Mouse (Mus musculus): ENCODE measurements around the gene Aldh3a1.
"Not testable (repeated sequence)": the region's sequence is repeated elsewhere in the genome, so short reads cannot be mapped to it uniquely, and the experiment has no call there.

The Aldh3a1 gene

DNA sequence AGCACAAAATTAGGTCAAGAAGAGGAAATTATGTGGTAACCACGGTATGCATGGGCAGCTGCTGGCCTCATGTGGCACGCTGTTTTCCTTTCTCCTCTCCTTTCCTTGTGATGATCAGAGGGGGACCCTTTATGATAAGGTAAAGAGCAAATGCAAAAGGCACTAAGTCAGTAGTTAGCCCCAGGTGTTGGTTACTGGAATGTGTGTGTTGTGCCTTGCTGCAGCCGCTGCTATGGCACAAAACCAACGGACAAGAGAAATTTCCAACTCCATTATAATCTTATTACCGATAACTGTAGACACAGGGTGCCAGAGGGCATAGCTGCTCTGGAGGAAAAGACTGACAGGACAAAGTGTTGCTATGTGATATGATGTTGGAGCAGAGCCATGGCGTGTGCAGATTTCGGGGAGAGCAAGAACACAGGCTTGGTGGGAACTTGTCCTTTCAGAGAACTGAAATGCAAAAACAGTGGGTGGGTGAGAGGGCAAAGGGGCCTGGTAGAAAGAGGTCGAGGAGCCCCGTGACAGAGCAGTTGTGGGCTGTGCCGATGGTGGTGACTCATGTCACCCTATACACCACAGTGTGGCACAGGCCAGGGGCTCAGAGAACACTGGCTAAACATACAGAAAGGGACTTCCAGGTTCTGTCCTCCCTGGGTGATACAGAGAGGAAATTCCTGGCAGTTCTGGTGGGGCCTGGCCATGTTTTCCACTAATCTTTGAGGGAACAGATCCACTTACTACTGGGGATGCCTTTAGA is at the start of gene Aldh3a1:
Aldh3a1 (plus strand) TSS at position 51 of the 760 bp plus-strand sequence.
- DNase-seq (ENCODE audit: low spot score), result no peak

DNA sequence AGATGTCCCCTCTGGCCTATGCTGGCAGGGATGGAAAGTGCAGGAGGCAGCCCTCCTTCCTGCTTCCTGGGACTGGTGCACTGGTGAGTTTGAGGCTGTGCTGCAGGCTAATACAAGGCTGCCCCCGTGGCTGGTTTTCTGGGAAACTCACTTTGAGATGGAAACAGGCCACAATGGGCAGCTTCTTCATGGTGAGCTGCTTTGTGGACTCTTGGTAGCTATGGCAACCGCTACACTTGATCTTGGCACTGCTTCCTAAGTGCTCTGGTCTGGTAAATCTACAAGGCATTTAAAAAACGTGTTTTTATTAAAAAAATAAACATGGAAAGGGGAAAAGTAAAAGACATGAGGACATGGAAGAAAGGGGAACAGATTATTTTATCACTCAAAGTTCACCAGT is 49.2 kb upstream of the Aldh3a1 start:
- DNase-seq (ENCODE audit: low spot score), result no peak

DNA sequence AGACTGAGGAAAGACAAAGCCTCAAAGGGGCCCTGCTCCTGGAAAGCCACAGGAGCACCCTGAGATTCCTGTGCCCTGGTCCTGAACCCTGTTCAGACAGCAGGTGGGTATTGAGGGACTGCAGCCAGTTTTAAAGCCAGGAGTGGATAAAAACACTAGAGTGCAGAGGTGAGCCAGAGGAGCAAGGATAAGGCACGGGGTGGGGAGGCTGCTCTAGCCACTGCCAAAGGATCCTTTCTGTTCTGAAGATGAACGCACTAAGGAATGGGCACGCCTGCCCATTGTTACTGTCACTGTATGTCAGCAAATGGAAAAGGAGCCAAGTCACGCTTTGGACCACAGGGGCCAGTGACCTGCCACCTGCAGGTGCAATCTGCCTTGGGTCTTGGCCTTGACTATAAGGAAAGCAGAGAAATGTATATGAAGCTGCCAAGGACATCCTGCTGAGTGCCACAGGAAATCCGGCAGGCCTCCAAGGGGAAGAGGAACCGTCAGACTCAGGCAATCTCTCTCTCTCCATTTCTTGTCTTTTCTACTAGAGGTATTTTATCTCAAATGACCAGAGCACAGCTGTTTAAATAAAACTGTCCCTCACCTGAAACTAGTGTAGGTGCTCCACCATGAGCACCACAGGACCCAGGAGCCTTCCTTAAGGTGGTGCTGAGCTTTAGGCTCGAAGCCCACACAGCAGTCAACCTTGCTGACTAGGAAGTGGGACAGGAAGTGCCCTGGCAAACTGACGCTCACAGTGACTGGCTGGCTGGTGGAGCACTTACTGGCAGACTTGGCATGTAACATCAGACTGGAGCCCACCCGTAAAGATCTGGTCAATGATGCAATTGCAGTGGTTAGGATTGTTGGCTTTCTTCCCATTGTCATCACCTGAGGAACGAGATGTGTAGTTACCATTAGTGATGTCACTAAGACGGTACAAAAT is 47.3 kb upstream of the Aldh3a1 start:
- DNase-seq (ENCODE audit: low spot score), result no peak

DNA sequence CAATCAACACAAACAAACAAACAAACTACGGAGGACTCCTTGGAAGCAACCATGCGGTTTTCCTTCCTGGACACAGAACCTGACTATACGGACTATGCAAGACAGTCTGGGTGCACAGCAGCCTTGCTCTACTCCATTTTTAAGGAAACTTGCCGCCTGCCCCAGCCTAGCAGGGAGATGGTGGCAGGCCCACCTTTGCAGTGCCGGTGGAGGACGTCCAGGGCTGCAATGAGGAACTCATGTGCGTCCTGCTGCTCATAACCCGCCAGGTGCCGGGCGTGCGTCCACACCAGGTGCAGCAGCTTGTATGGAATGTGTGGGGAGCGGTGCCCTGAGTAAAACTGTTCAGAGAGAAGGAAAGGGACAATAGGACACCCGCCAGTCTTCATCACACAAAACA is 46.2 kb upstream of the Aldh3a1 start:
- DNase-seq (ENCODE audit: low spot score), result no peak

DNA sequence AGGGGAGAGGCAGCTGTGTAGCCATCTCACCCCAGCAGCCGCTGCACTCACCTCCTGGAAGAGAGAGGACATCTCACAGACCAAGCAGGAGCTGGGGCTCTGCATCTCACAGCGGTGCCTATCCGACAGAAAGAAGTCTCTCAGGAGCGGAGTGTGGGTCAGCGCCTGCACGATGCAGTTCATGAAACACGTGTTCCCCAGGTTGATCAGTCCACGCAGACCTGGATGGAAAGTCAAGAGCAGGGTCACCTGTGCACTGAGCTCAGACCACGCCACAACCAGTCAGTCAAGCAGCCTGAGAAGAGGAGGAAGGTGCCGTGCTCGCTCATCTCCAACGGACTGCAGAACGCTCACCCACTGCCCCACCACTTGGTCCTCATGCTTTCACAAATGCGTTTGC is 44.6 kb upstream of the Aldh3a1 start:
- DNase-seq (ENCODE audit: low spot score), result no peak

DNA sequence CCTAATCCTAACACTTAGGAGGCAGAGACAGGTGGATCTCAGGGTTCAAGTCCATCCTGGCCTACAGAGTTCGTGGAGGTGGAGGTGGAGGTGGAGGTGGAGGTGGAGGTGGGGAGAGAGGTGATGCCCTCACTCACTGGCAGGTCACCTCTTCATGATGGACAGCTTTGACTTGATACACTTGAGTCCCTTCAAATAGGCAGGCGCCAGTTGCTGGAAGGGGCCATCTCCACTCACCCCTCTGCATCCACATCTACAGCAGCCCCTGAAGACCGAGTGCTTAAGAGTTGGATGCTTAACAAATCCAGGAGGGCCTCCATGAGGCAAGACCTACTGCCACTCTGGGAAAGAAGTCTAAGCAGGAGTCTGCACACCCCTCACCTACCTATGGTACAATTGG is 44.0 kb upstream of the Aldh3a1 start:
- no peak for DNase-seq (ENCODE audit: low spot score)

DNA sequence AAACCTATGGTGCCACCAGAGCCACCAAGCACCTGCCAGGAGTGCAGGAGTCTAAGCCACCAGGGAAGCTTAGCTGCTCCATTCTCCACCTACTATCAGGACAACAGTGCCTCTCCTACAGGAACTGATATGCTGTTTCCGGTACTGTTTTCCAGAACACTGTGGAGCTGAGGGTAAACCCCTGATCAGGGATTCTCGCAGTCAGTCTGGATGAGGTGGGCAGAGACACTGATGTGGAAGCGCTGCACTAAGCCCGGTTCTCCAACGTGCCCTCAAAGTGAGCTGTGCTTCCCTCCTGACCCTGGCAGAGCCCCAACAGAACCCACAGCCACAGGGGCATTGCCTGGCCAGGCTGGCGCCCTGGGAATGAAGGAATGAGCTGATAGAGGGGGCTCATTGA is 43.0 kb upstream of the Aldh3a1 start:
- DNase-seq (ENCODE audit: low spot score), result no peak

DNA sequence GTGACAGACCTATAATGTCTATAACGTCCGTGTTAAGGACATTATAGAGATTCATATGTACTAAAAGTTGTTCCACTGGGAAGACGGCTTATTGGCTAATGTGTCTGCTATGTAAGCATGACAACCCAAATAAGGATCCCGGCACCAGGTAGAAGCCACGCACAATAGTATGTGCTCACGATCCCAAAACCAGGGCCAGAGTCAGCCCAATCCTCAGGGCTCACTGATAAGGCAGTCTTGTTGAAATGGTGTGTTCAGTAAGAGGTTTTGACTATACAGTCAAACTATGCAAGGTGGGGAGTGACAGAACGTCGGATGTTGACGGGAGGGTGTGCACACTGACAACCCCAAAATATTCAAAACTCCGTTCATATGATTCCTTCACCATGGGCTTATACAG is 42.5 kb upstream of the Aldh3a1 start:
- no peak for DNase-seq (ENCODE audit: low spot score)

DNA sequence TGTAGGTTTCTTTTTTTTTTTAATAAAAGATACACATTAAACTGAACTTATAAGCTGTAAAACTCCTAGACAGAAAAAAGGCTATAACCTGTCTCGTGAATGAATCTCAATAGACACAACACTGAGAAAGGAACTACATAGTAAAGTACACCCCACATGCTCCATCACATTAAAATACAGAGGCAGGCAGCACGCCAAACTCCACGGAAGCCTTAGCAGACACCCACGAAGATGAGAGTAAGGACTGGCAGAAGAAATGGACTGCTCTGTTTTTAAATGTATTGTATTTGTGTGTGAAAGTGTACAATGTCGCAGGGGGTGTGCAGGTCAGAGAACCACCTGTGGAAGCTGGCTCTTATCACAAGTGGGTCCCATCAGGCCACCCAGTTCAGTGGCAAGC is 37.2 kb upstream of the Aldh3a1 start:
- no peak for DNase-seq (ENCODE audit: low spot score)

DNA sequence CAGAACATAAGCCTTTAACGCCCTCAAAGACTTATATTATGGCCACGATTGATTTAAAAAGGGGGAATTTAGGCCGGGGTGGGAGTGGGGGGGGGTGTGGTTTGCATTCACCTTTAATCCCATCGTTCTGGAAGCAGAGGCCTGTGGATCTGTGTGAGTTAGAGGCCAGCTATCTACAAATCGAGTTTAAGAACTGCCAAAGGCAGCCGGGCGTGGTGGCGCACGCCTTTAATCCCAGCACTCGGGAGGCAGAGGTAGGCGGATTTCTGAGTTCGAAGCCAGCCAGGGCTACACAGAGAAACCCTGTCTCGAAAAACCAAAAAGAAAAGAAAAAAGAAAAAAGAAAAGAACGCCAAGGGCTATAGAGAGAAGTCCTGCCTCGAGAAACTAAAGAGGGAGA is 33.9 kb upstream of the Aldh3a1 start:
- not testable (repeated sequence) for DNase-seq (ENCODE audit: low spot score)

DNA sequence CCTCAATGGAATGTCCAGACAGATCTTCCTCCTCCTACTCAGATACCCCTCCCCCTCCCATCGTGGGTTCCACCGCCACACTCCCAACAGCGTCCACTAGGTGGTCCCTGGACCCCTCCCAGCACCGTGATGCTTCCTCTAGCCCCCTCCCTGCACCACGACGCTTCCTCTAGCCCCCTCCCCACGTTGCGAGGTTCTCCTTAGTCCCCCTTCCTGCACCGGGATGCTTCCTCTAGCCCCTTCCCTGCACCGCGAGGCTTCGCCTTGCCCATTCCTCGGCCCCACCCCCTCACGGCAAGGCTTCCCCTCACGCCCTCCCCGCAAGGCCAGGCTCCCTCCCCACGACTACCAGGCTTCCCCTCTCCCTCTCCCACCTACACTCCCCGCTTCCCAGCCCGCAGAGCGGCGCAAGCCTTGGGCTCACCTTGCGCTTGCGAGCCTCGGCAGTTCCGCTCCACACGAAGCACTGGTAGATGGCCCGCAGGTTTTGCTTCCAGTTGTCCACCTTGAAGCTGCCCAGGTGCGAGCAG is 33.0 kb upstream of the Aldh3a1 start:
- peak; percentile 50 for DNase-seq (ENCODE audit: low spot score)

DNA sequence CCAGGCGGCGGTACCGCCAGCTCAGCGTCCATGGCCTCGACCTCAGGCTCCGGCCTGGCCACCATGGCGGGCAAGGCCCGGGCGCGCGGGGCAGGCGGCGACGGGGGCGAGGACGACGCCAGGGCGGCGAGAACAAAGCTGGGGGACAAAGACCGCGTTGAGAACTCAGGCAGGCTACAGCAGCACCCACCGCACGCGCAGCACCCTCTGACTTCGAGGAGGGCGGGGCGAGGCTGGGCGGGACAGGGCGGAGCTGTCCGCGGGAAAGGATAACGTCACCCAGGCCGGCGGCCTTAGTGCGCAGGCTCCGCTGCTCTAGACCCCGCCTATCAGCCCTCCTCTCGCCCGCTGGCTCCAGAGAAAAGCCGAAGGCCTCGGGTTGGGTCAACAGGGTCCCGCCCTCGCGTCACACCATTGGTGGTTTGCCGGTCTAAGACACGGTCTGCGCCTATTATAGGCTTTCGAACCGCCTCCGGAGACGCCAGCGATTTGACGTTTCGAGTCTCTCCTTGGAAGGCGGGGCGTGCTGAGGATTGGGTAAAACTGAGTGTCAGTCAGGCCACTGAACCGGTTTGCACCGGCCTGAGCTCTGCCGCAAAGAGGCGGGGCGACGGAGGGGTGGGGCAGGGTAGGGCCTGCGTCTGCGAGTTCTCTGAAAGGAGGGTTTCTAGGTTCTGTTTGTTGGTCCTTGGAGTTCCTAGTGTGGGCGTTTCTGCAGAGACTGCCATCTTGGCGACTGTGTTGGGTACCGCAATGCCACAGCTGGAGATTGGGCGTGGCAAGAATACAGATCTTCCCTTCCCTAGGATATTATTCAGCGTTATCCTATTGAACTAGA is 32.3 kb upstream of the Aldh3a1 start, which contains the start of gene Usp22:
Usp22 (minus strand) TSS at position 235 of the 838 bp plus-strand sequence.
- peak; percentile 100 for DNase-seq (ENCODE audit: low spot score)

DNA sequence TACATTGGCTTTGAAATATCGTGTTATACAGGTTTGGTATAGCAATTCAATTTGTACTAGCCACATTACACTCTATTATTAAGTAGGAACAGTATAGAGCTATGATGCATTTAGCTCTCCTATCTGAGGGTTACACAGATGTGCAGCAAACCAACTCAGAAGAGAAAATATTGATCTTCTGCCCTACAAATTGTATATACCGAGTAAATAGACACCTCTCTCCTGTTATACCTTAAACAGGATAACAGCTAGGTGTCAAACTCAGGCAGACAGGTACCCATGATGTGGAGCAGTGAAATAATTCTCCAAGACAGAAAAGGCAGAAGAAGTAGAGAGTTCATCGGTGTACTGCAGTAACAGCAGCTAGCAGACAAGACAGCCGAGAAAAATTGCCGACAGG is 31.6 kb upstream of the Aldh3a1 start:
- DNase-seq (ENCODE audit: low spot score), result no peak

DNA sequence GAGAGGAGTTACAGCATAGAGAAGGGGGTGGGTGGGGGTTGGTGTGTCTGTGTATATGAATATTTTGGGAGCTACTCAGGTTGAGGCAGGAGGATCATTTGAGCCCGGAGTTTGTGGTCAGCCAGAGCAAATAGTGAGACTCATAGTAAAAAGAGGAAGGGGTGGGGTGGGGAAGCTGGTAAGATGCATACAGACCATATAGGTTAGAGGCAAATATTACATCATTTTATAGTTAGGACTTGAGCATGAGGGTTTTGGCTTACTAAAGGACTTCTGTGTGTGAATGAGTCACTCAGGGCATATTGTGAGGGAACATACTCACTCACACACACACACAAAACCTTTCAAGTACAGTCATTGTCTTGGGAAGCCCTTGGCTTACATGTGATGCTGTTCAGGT is 31.0 kb upstream of the Aldh3a1 start:
- DNase-seq (ENCODE audit: low spot score), result peak; percentile 17

DNA sequence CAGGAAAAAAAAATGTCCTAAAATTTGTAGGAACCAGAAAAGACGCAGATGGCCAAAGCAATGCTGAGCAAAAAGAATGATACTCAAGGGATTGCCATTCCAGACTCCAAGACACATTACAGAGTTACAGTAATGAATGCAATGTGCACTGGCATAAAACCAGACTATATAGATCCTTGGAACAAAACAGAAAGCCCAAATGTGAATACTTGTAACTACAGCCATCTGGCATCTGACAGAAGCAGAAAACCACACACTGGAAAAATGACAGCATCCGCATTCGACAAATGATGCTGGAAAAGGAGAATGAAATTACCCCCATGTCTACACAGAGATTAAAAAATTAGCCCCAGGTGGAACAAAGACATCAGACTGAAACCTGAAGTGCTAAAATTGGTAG is 27.0 kb upstream of the Aldh3a1 start:
- no peak for DNase-seq (ENCODE audit: low spot score)

DNA sequence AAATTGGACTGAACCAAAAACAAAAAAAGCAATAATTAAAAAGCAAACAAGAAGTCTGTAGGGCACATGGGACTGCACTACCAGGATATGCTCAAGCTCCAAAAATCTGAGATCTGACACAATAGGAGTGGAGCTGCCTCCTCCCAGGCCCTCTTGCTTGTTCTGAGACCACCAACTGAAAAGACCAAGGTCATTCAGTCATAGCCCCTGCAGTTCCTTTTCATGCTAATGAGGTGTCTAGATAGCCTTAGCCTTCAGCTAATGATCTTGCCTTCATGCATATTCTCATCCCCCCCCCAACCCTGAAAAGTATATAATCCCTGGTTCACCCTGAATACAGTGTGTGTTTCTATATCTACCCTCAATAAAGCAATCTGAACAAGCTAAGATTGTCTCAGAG is 25.7 kb upstream of the Aldh3a1 start:
- DNase-seq (ENCODE audit: low spot score), result no peak

DNA sequence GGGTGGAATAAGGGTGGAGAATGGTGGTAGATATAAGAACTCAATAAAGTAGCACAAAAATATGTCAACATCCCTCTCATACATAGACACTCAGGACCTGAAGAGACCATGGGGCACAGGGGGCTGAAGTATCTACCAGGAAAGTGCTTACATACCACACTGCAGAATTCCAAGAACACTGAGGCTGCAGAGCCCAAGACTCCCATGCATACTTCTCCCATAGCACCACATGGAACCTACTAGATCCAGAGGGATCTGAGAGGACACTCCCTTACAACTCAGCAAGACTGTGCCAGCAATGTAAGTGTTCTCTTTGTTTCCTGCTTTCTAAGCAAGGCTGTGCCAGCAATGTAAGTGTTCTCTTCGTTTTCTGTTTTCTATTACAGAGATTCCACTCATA is 23.5 kb upstream of the Aldh3a1 start:
- no peak for DNase-seq (ENCODE audit: low spot score)

DNA sequence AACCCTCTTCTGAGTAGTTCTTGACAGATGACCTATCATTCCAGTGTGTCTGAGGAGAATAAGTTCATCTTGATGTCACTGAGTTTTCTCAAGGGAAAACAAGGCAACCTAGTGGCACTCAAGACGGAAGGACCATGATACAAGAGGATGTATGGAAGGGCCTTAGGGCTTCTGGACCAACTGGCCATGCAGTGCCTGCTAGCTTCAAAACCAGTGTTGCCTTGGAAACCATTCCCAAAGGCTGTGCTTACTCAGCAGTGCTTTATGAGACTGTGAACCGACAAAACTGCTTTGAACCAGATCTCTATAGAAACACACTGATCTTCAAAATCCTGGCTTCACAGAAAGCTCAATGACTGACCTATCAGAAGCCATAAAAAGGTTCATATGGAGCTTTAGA is 16.6 kb upstream of the Aldh3a1 start:
- DNase-seq (ENCODE audit: low spot score), result no peak

DNA sequence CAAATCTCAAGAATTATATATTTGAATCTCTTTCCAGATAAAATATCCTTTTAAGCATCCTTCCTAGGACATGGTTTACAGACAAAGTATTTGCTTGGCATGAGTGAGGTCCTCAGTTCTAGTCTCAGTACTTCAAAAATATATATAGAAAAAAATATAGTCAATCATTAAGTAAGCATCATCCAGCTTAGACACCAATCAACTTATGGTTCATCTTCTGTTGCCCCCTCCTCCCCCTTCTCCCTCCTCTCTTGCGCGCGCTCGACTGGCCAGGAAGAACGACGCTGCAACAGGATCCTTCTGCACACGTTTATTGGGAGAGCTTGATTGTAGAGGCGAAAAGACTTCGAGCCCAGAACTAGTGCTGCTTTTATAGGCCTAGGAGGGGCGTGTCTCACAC is 15.2 kb upstream of the Aldh3a1 start:
- not testable (repeated sequence) for DNase-seq (ENCODE audit: low spot score)

DNA sequence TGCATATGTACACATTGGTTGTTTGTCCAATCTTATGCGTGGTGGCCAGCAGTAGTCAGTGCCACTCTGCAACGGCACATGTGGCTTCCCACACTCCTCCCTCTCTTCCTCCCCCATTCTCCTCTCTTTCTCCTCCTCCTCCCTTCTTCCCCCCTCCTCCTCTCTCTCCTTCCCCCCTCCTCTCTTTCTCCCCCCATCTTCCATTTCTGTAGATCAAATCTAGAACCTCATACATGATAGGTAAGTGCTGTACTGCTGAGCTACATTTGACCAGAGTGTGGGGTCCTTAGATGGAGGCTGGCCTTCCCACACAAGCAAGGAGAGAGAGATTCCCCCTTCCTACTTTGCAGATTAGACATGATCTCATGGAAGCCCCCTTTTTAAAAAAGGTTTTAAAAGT is 14.6 kb upstream of the Aldh3a1 start:
- DNase-seq (ENCODE audit: low spot score), result no peak

DNA sequence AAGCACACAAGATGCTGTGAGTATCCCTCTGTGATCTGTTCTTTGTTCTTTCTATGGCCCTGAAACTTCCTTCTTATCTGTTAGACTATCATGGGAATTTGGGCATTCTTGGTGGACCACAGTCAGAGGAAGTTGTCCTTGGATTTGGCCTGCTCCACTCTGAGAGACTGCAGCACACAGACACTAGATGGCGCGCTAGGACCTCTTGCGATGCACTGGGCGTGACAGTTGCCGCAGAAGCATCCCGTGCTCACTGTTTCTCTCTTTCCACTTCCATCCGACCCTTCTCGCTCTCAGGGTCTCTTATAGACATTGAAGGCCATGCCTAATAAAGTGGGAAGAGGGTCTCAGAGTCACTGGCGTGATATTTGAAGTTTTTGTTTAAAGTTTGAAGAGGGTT is 13.9 kb upstream of the Aldh3a1 start:
- peak; percentile 82 for DNase-seq (ENCODE audit: low spot score)
